Mouse (Mus musculus) embryonic facial prominence, embryonic 14.5 days (tissue): ENCODE measurements around the gene Slc35d2. TPM values are rescaled to one million over a fixed set of nuclear protein-coding genes. Genes with fewer than 3 reads are reported as not detected.
A peak's percentile ranks its signal among the peaks of the same experiment; 100 is the strongest.

Source experiments
- ATAC-seq: fragments of 200-750 bp; cut with Nextera tagmentation; 2 replicates; pipeline ENCODE4 v1.8.0; 2017; ENCODE audit warnings: low read depth, moderate number of reproducible peaks, moderate TSS enrichment
- DNase-seq: peaks from one replicate; pipeline ENCODE4 v3.0.0-alpha.2; 2015; ENCODE audit warnings: low spot score
- H3K27ac ChIP-seq: fragments of 300-500 bp; sonication (generic); replicated peaks from 2 replicates; pipeline ENCODE4 v1.5.1; 2014; ENCODE audit warnings: low read depth, mild to moderate bottlenecking, low read length, moderate library complexity
- H3K27me3 ChIP-seq: fragments of 300-500 bp; sonication (generic); replicated peaks from 2 replicates; pipeline ENCODE4 v1.6.1; 2014; ENCODE audit warnings: low read length; ENCODE audit not compliant: control insufficient read depth, insufficient read depth
- H3K36me3 ChIP-seq: fragments of 300-500 bp; sonication (generic); 2 replicates; pipeline ENCODE4 v1.6.1; 2014; ENCODE audit warnings: low read length, mixed read lengths; ENCODE audit not compliant: control insufficient read depth, insufficient read depth
- H3K4me1 ChIP-seq: fragments of 300-500 bp; sonication (generic); 2 replicates; pipeline ENCODE4 v1.6.1; 2014; ENCODE audit warnings: antibody characterized with exemption, low read length; ENCODE audit not compliant: control insufficient read depth, insufficient read depth
- H3K4me2 ChIP-seq: fragments of 300-500 bp; sonication (generic); 2 replicates; pipeline ENCODE4 v1.6.1; 2014; ENCODE audit warnings: low read depth, mild to moderate bottlenecking, low read length, moderate library complexity, mixed read lengths
- H3K4me3 ChIP-seq: fragments of 300-500 bp; sonication (generic); 2 replicates; pipeline ENCODE4 v1.5.1; 2014; ENCODE audit warnings: low read depth, mild to moderate bottlenecking, low read length
- H3K9ac ChIP-seq: fragments of 300-500 bp; sonication (generic); 2 replicates; pipeline ENCODE4 v1.6.1; 2014; ENCODE audit warnings: low read depth, mild to moderate bottlenecking, low read length, moderate library complexity, mixed read lengths
- H3K9me3 ChIP-seq: fragments of 300-500 bp; sonication (generic); 2 replicates; pipeline ENCODE4 v1.6.1; 2016; ENCODE audit warnings: low read length; ENCODE audit not compliant: control insufficient read depth
- WGBS: fragments of 180-500 bp; shearing (Covaris S2); extraction: QIAGEN DNeasy Blood & Tissue Kit; methylation state at CpG from one replicate; pipeline ENCODE4 v1.1.7; 2014; 5-methylcytosine and 5-hydroxymethylcytosine counted together
- polyA plus RNA-seq: library from polyadenylated mRNA; unstranded; fragments of >200 nt; fragmentation: Nextera tagmentation; extraction: Ambion mirVana; gene quantifications from 2 replicates; pipeline ENCODE4 v1.2.1, GENCODE M21; 2014

Gene Slc35d2
- polyA plus RNA-seq, 1 experiment from 2014 or later = 5.7 TPM

- no peak overlapping the region for H3K4me3 ChIP-seq
- no peak overlapping the region for H3K27ac ChIP-seq
- peaks cover 4% of the 10 kb centered on the region; the same call in 1 of the 2 replicates for H3K4me1 ChIP-seq
- H3K9ac ChIP-seq = no peak overlapping the region
- no peaks in the 10 kb centered on the region for H3K9me3 ChIP-seq
- ATAC-seq (no peak), DNase-seq (no peak)
- WGBS = 91% methylated on average over 3 of the region's 3 CpGs
- H3K36me3 ChIP-seq = no peaks in the 10 kb centered on the region
- no peaks in the 10 kb centered on the region for H3K27me3 ChIP-seq
- H3K4me2 ChIP-seq = no peak overlapping the region
Observed at GRCm38 (mm10) chr13:64105690-64106089, 23.5 kb downstream of the Slc35d2 start.

- Histone ChIP-seq H3K4me1 (no peaks in the 10 kb centered on the region), H3K9ac (no peak overlapping the region), H3K4me3 (no peak overlapping the region), H3K27ac (no peak overlapping the region), H3K36me3 (no peaks in the 10 kb centered on the region), H3K4me2 (no peak overlapping the region), H3K9me3 (no peaks in the 10 kb centered on the region), H3K27me3 (no peaks in the 10 kb centered on the region)
- ATAC-seq = peak; percentile 50; the same call in 1 of the 2 replicates
- no peak for DNase-seq
- WGBS = 73% methylated on average over 3 of the region's 3 CpGs
Observed at GRCm38 (mm10) chr13:64100186-64100585, 29.0 kb downstream of the Slc35d2 start.

GRCm38 (mm10) chr13:64098992-64099391, 30.2 kb downstream of the Slc35d2 start:
- DNase-seq (no peak), ATAC-seq (no peak)
- Histone ChIP-seq H3K4me2 (no peak overlapping the region), H3K27me3 (no peaks in the 10 kb centered on the region), H3K4me3 (no peak overlapping the region), H3K9me3 (no peaks in the 10 kb centered on the region), H3K9ac (no peak overlapping the region), H3K27ac (no peak overlapping the region), H3K4me1 (no peaks in the 10 kb centered on the region), H3K36me3 (no peaks in the 10 kb centered on the region)
- 68% methylated on average over 9 of the region's 9 CpGs for WGBS

DNA sequence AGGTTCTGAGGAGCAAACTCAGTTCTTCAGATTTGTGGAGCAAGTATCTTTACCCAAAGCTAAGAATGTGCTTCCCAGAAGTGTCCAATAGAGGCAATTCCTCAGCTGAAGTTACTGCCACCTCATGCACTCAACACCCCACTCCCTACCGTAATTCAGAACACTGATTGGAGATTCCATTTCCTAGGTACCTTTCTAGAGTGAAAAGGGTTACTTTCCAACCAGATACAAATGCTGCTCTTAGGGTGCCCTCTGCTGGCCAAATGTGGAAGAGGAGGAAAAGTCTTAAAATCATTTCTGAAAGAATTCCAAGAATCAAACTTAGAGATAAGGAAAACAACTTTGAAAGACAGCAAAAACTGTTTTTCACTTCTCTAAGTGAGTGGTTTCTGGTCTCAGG, 35.8 kb downstream of the Slc35d2 start:
- ATAC-seq (no peak), DNase-seq (peak; percentile 73)
- Histone ChIP-seq H3K27me3 (no peaks in the 10 kb centered on the region), H3K9ac (no peak overlapping the region), H3K4me2 (no peak overlapping the region), H3K4me1 (no peaks in the 10 kb centered on the region), H3K9me3 (no peaks in the 10 kb centered on the region), H3K36me3 (no peaks in the 10 kb centered on the region), H3K4me3 (no peak overlapping the region), H3K27ac (no peak overlapping the region)
- WGBS = 3% methylated on average over 1 of the region's 1 CpGs

DNA sequence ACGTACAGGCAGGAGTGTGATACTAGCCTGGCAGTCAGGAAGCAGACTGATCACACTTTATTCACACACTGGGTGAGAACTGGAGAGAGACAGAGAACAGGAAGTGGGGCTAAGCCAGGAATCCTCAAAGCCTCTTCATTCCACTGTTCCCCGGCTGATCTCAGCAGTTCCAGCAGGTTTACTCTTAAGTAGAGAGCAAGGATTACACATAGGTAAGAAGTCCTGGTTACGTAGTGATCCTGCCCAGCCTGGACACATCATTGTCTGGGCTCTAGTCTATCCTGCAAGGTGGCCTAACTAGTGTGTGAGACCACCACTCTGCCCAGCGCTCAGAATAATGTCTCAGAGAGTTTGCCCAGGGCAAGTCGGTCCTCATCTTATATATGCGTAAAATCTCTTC, 36.4 kb downstream of the Slc35d2 start:
- no peak overlapping the region for H3K4me2 ChIP-seq
- 61% methylated on average over 6 of the region's 6 CpGs for WGBS
- no peak for ATAC-seq
- no peaks in the 10 kb centered on the region for H3K4me1 ChIP-seq
- DNase-seq = no peak
- H3K27ac ChIP-seq = no peak overlapping the region
- H3K9me3 ChIP-seq = no peaks in the 10 kb centered on the region
- H3K27me3 ChIP-seq = no peaks in the 10 kb centered on the region
- H3K9ac ChIP-seq = no peak overlapping the region
- no peaks in the 10 kb centered on the region for H3K36me3 ChIP-seq
- no peak overlapping the region for H3K4me3 ChIP-seq

DNA sequence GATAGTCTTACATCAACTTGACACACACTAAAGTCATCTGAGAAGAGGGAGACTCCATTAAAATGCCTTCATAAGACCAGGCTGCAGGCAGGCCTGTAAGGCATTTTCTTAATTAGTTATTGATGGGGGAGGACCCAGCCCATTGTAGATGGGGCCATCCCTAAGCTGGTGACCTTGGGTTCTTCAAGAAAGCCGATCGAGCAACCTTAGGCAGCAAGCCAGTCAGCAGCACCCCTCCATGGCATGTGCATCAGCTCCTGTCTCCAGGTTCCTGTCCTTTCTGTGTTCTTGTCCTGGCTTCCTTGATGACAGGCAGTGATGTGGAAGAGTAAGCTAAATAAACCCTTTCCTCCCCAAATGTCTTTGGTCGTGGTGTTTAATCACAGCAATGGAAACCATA, 37.0 kb downstream of the Slc35d2 start:
- Histone ChIP-seq H3K4me2 (no peak overlapping the region), H3K9ac (no peak overlapping the region), H3K36me3 (no peaks in the 10 kb centered on the region), H3K27ac (no peak overlapping the region), H3K4me3 (no peak overlapping the region), H3K9me3 (no peaks in the 10 kb centered on the region), H3K4me1 (no peaks in the 10 kb centered on the region), H3K27me3 (no peaks in the 10 kb centered on the region)
- DNase-seq = no peak
- 58% methylated on average over 3 of the region's 3 CpGs for WGBS
- ATAC-seq = no peak

DNA sequence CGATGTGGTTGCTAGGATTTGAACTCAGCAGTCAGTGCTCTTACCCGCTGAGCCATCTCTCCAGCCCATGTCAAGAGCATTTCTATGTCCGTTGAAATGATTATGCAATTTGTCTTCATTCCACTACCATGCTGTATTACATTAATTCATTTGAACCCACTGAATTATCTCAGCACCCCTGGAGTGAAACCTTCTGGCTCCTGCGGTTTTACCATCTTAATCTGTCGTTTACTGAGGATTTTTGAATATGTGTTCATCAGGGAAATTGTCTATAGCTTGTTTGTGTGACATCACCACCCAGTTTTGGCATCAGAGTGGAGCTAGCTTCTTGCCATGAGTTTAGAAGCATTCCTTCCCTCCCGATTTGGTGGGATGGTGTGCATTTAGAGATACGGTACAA, 38.2 kb downstream of the Slc35d2 start:
- 65% methylated on average over 7 of the region's 7 CpGs for WGBS
- Histone ChIP-seq H3K27ac (no peak overlapping the region), H3K36me3 (no peaks in the 10 kb centered on the region), H3K4me1 (no peaks in the 10 kb centered on the region), H3K27me3 (no peaks in the 10 kb centered on the region), H3K4me3 (no peak overlapping the region), H3K9me3 (no peaks in the 10 kb centered on the region), H3K4me2 (no peak overlapping the region), H3K9ac (no peak overlapping the region)
- no peak for DNase-seq
- no peak for ATAC-seq

DNA sequence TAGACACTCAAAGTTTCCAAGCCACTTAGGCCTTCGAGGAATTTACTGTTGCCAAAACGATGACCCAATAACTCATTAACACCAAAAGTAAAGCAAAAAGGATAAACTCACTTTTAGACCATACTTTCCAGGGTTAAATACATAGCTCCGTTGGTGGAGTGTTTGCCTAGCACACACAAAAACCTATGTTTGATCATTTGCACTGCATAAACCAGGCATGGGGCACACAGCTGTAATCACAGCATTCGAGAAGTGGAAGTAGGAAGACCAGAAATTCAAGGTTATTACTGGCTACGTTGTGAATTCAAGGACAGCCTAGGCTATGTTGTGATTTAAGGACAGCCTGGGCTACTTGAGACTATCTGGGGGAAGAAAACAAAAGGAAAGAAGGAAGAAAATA, 38.9 kb downstream of the Slc35d2 start:
- ATAC-seq (no peak), DNase-seq (no peak)
- no peaks in the 10 kb centered on the region for H3K27me3 ChIP-seq
- H3K4me3 ChIP-seq = no peak overlapping the region
- WGBS = 82% methylated on average over 5 of the region's 5 CpGs
- H3K36me3 ChIP-seq = no peaks in the 10 kb centered on the region
- H3K4me2 ChIP-seq = no peak overlapping the region
- no peak overlapping the region for H3K27ac ChIP-seq
- no peaks in the 10 kb centered on the region for H3K4me1 ChIP-seq
- no peaks in the 10 kb centered on the region for H3K9me3 ChIP-seq
- H3K9ac ChIP-seq = no peak overlapping the region

DNA sequence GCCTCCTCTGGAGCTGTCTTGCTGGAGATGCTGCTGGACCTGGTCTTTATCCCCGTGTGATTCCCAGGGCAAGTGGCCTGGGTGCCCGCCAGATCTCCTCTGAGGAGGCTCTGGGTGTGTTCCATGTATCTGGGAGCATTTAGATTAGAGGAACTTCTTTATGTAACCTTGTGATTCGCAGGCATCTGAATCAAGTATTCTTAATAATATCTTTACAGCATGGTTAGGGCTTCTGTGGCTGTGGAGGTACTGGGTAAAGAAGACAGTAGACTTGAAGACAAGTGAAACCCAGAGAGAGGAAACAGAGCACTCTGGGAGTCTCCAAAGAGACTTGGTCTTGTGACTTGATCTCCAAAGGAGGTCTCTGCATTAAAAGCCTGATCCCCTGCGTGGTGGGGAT, 40.0 kb downstream of the Slc35d2 start, which contains the start of gene Hsd17b3:
Gene Hsd17b3 (minus strand): TSS at position 101 of the 400 bp plus-strand sequence.
- Histone ChIP-seq H3K4me1 (no peaks in the 10 kb centered on the region), H3K27ac (no peak within 1 kb of the TSS)
- no peak for ATAC-seq

More for the DNA sequence above, 40.0 kb downstream of the Slc35d2 start, which contains the start of gene Hsd17b3:
- Histone ChIP-seq H3K27me3 (no peaks in the 10 kb centered on the region), H3K4me2 (no peak within 1 kb of the TSS), H3K36me3 (no peaks in the 10 kb centered on the region), H3K4me3 (no peak within 1 kb of the TSS), H3K9me3 (no peaks in the 10 kb centered on the region), H3K9ac (no peak within 1 kb of the TSS)
- no peak for DNase-seq
- WGBS = 83% methylated on average over 4 of the region's 4 CpGs
